Comparison of ENCODE assay signal across 8 mouse cellular contexts in the genomic region with DNA sequence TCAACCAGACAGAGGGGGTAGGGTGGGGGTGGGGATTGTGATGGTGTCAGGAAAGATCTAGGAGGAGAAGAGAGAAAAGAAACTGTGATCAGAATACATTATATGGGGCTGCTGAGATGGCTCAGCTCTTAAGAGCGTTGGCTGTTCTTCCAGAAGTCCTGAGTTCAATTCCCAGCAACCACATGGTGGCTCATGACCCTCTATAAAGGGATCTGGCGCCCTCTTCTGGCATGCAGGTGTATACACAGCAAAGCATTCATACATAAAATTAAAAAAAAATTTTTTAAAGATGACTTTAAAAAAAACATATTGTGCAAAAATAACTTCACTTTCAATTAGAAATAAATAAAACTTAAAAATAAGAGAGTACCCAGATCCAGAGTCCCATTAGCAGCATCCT.
DNase-seq lines count a peak whose midpoint lies in the region; ATAC-seq and TF ChIP-seq lines count a peak whose summit lies in the region.

No protein-coding gene starts in this region.

- H3K9me3 ChIP-seq in stomach, postnatal 0 days (ENCODE audit: control insufficient read depth, low read length) = no peaks in the 10 kb centered on the region

- no peak overlapping the region for H3K9ac ChIP-seq in stomach, postnatal 0 days (ENCODE audit: low read length)

- H3K4me2 ChIP-seq in stomach, postnatal 0 days (replicated peaks; ENCODE audit: low read depth) = no peak overlapping the region

- no peak overlapping the region for H3K27ac ChIP-seq in kidney, adult 2 months (ENCODE audit: insufficient read depth, low read depth, low read length)
- no peak overlapping the region for H3K27ac ChIP-seq in stomach, postnatal 0 days (replicated peaks)

- peak; percentile 3 for DNase-seq in kidney, adult 2 months
- DNase-seq in kidney, adult 8-10 months = no peak
- peak; percentile 61 for DNase-seq in thymus, postnatal 4 days
- DNase-seq in thymus, postnatal 25 days = no peak
- DNase-seq in cerebellum, postnatal 14 days = peak; percentile 62 to 78
- no peak for DNase-seq in stomach, postnatal 0 days (ENCODE audit: low spot score)
- DNase-seq in left cerebral cortex, adult 9 months (ENCODE audit: low spot score in 2 of 2) = no peak

- H3K36me3 ChIP-seq in kidney, adult 2 months (ENCODE audit: control insufficient read depth, insufficient read depth, low read length) = no peaks in the 10 kb centered on the region
- H3K36me3 ChIP-seq in stomach, postnatal 0 days (ENCODE audit: control insufficient read depth, insufficient read depth, low read length) = no peaks in the 10 kb centered on the region

- no peak for TF ChIP-seq POLR2A in kidney, adult 2 months (IDR thresholded peaks at IDR 0.05; ENCODE audit: low read depth, low read length)

- no peak; the same call in 1 of the 2 replicates for TF ChIP-seq CTCF in kidney, adult 2 months (conservative IDR thresholded peaks at IDR 0.05; ENCODE audit: insufficient read depth, insufficient read length, low read depth, low read length)
- TF ChIP-seq CTCF in stomach, postnatal 0 days (IDR thresholded peaks at IDR 0.05; ENCODE audit: low read depth) = peak; percentile 62

- no peaks in the 10 kb centered on the region for H3K27me3 ChIP-seq in kidney, adult 2 months (replicated peaks; ENCODE audit: control insufficient read depth, insufficient read depth, low read length)
- H3K27me3 ChIP-seq in stomach, postnatal 0 days (ENCODE audit: control insufficient read depth, insufficient read depth, low read length) = no peaks in the 10 kb centered on the region

- no peak for TF ChIP-seq EP300 in stomach, postnatal 0 days (optimal IDR thresholded peaks at IDR 0.05)

- ATAC-seq in stomach, postnatal 0 days (ENCODE audit: low FRiP score, low TSS enrichment) = no peak
- no peak for ATAC-seq in erythroblast, adult 5-6 weeks (replicated peaks; ENCODE audit: low FRiP score, poor library complexity, severe bottlenecking)

- WGBS in kidney, adult 2 months = 24% methylated on average over 2 of the region's 2 CpGs
- 31% methylated on average over 2 of the region's 2 CpGs for WGBS in stomach, postnatal 0 days

- H3K4me3 ChIP-seq in kidney, adult 2 months (ENCODE audit: insufficient read depth, low read depth, low read length) = no peak overlapping the region
- H3K4me3 ChIP-seq in stomach, postnatal 0 days (ENCODE audit: low read depth, low read length) = no peak overlapping the region

- no peaks in the 10 kb centered on the region for H3K4me1 ChIP-seq in kidney, adult 2 months (ENCODE audit: control insufficient read depth, insufficient read depth, low read length)
- H3K4me1 ChIP-seq in stomach, postnatal 0 days (replicated peaks; ENCODE audit: control insufficient read depth, insufficient read depth) = no peaks in the 10 kb centered on the region

Comparison
In these comparisons a context has a peak if more than half of its experiments do, and no peak if none do; other contexts are left out.
1. DNase-seq: peak in kidney, adult 2 months (single experiment), thymus, postnatal 4 days (single experiment) and cerebellum, postnatal 14 days (2 of 2); none in kidney, adult 8-10 months (0 of 2), thymus, postnatal 25 days (single experiment), stomach, postnatal 0 days (single experiment) and left cerebral cortex, adult 9 months (0 of 2).